Mouse (Mus musculus) intestine, postnatal 0 days (tissue): ENCODE data around the gene Wee2. TPM values are rescaled to one million over a fixed set of nuclear protein-coding genes. Genes with fewer than 3 reads are reported as not detected.
A peak's percentile ranks its signal among the peaks of the same experiment; 100 is the strongest.

ENCODE experiments used
- ATAC-seq: fragments of 200-750 bp; cut with Nextera tagmentation; 2 replicates; pipeline ENCODE4 v1.8.0; 2017; ENCODE audit warnings: mild to moderate bottlenecking, moderate TSS enrichment, moderate library complexity
- H3K27ac ChIP-seq: fragments of 300-500 bp; sonication (generic); 2 replicates; pipeline ENCODE4 v1.5.1; 2014; ENCODE audit warnings: mild to moderate bottlenecking, low read depth, low read length, moderate library complexity
- H3K27me3 ChIP-seq: fragments of 300-500 bp; sonication (generic); replicated peaks from 2 replicates; pipeline ENCODE4 v1.6.1; 2014; ENCODE audit warnings: low read length, mixed read lengths; ENCODE audit not compliant: control insufficient read depth, insufficient read depth
- H3K36me3 ChIP-seq: fragments of 300-500 bp; sonication (generic); 2 replicates; pipeline ENCODE4 v1.6.1; 2014; ENCODE audit warnings: mild to moderate bottlenecking, moderate library complexity; ENCODE audit not compliant: control insufficient read depth, insufficient read depth
- H3K4me1 ChIP-seq: fragments of 300-500 bp; sonication (generic); replicated peaks from 2 replicates; pipeline ENCODE4 v1.6.1; 2014; ENCODE audit warnings: antibody characterized with exemption, low read length, mixed read lengths; ENCODE audit not compliant: control insufficient read depth, insufficient read depth
- H3K4me2 ChIP-seq: fragments of 300-500 bp; sonication (generic); replicated peaks from 2 replicates; pipeline ENCODE4 v1.6.1; 2014; ENCODE audit warnings: low read depth, mild to moderate bottlenecking, moderate library complexity
- H3K4me3 ChIP-seq: fragments of 300-500 bp; sonication (generic); 2 replicates; pipeline ENCODE4 v1.5.1; 2014; ENCODE audit warnings: low read depth, low read length
- H3K9ac ChIP-seq: fragments of 300-500 bp; sonication (generic); 2 replicates; pipeline ENCODE4 v1.6.1; 2014; ENCODE audit warnings: mild to moderate bottlenecking, low read depth, low read length
- H3K9me3 ChIP-seq: fragments of 300-500 bp; sonication (generic); 2 replicates; pipeline ENCODE4 v1.6.1; 2016; ENCODE audit warnings: mixed run types; ENCODE audit not compliant: control insufficient read depth
- CTCF ChIP-seq: sonication (generic); IDR thresholded peaks from 2 replicates; pipeline ENCODE4 v1.5.1; 2016; ENCODE audit warnings: low read depth, mild to moderate bottlenecking, control low read depth, antibody characterized with exemption, moderate library complexity
- WGBS: fragments of 180-500 bp; shearing (Covaris S2); extraction: QIAGEN DNeasy Blood & Tissue Kit; methylation state at CpG from one replicate; pipeline ENCODE4 v1.1.7; 2014; 5-methylcytosine and 5-hydroxymethylcytosine counted together
- polyA plus RNA-seq: library from polyadenylated mRNA; unstranded; fragments of >200 nt; fragmentation: Nextera tagmentation; extraction: Ambion mirVana; gene quantifications from 2 replicates; pipeline ENCODE4 v1.2.1, GENCODE M21; 2015

The Wee2 gene
- not detected in 2 replicates for polyA plus RNA-seq

GRCm38 (mm10) chr6:40438936-40439335 lies at the start of gene Wee2:
Wee2 (plus strand) TSS chr6:40439088.
- H3K36me3 ChIP-seq, result no peaks in the 10 kb centered on the region
- no peak within 1 kb of the TSS for H3K27ac ChIP-seq
- no peaks in the 10 kb centered on the region for H3K9me3 ChIP-seq
- no peak for ATAC-seq
- no peak for TF ChIP-seq CTCF
- WGBS, result 74% methylated on average over 5 of the region's 5 CpGs
- peaks cover 20% of the 10 kb centered on the region; the same call in 1 of the 2 replicates for H3K27me3 ChIP-seq
- no peaks in the 10 kb centered on the region for H3K4me1 ChIP-seq
- no peak within 1 kb of the TSS for H3K9ac ChIP-seq
- no peak within 1 kb of the TSS for H3K4me3 ChIP-seq
- no peak within 1 kb of the TSS for H3K4me2 ChIP-seq

GRCm38 (mm10) chr6:40390975-40391374 lies 47.9 kb upstream of the Wee2 start:
- no peaks in the 10 kb centered on the region for H3K27me3 ChIP-seq
- no peak overlapping the region for H3K4me3 ChIP-seq
- no peaks in the 10 kb centered on the region for H3K4me1 ChIP-seq
- H3K9ac ChIP-seq, result no peak overlapping the region
- no peak overlapping the region for H3K4me2 ChIP-seq
- TF ChIP-seq CTCF, result peak; percentile 37
- no peak for ATAC-seq
- no peak overlapping the region for H3K27ac ChIP-seq
- no peaks in the 10 kb centered on the region for H3K9me3 ChIP-seq
- WGBS, result 88% methylated on average over 1 of the region's 1 CpGs
- H3K36me3 ChIP-seq, result no peaks in the 10 kb centered on the region

- Histone ChIP-seq H3K4me2 (no peak overlapping the region), H3K27me3 (no peaks in the 10 kb centered on the region), H3K36me3 (peaks cover 8% of the 10 kb centered on the region; the same call in 1 of the 2 replicates), H3K9ac (no peak overlapping the region), H3K4me3 (no peak overlapping the region), H3K9me3 (no peaks in the 10 kb centered on the region), H3K27ac (no peak overlapping the region), H3K4me1 (no peaks in the 10 kb centered on the region)
- TF ChIP-seq CTCF, result peak; percentile 90
- WGBS, result 37% methylated on average over 3 of the region's 3 CpGs
- ATAC-seq, result peak; percentile 45; the same call in 1 of the 2 replicates
These were observed 45.7 kb upstream of the Wee2 start for GRCm38 (mm10) chr6:40393213-40393612.

DNA sequence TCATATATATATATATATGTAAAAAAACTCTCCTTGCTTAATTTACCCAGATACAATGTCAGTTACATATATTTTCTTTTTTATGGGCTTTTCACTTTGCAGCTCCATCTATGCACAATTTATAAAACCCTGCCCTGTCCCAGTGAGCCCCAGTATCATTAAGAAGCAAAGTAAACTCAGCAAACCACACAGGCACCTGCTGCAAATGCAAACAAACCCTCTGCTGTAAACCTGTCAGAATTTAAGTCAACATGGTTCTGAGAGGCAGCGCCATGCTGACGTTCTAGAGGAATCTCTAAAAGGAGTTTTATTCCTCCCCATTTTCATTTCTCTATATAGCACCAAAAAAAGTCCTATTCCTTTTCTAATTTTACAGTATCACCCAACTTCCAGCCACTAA lies 36.9 kb upstream of the Wee2 start:
- no peak for ATAC-seq
- H3K27ac ChIP-seq, result no peak overlapping the region
- TF ChIP-seq CTCF, result no peak
- H3K27me3 ChIP-seq, result no peaks in the 10 kb centered on the region
- H3K9ac ChIP-seq, result no peak overlapping the region
- H3K9me3 ChIP-seq, result no peaks in the 10 kb centered on the region
- no peak overlapping the region for H3K4me3 ChIP-seq
- no peaks in the 10 kb centered on the region for H3K4me1 ChIP-seq
- H3K4me2 ChIP-seq, result no peak overlapping the region
- H3K36me3 ChIP-seq, result peaks cover 31% of the 10 kb centered on the region
- 36% methylated on average over 2 of the region's 2 CpGs for WGBS

GRCm38 (mm10) chr6:40403640-40404285 lies 35.1 kb upstream of the Wee2 start:
- Histone ChIP-seq H3K4me3 (no peak overlapping the region), H3K36me3 (peaks cover 35% of the 10 kb centered on the region), H3K4me1 (no peaks in the 10 kb centered on the region), H3K27ac (peak overlapping the region; percentile 46), H3K9ac (no peak overlapping the region), H3K4me2 (no peak overlapping the region), H3K9me3 (no peaks in the 10 kb centered on the region), H3K27me3 (no peaks in the 10 kb centered on the region)
- peak; percentile 52; the same call in 1 of the 2 replicates for ATAC-seq
- TF ChIP-seq CTCF, result no peak
- WGBS, result 81% methylated on average over 4 of the region's 4 CpGs

DNA sequence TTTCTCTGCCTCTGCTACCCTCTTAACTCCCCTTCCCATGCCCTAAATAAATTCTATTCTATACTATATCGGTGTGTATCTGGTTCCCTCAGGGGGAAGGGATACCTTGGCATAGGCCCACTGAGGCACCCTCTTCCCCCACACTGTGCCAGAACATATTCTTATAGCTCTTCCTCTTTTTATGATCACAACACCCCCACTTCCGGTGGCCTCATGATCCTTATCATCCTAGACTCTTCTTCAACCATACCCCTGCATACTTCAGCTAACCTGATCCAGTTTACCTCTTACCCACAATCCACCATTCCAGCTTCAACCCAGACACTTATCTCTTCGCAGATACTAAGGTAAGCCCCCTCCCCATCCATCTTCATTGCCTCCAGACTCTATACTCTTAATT lies 27.8 kb upstream of the Wee2 start:
- no peak overlapping the region for H3K4me3 ChIP-seq
- H3K9ac ChIP-seq, result no peak overlapping the region
- ATAC-seq, result no peak
- WGBS, result 87% methylated on average over 3 of the region's 3 CpGs
- no peak for TF ChIP-seq CTCF
- no peak overlapping the region for H3K27ac ChIP-seq
- H3K4me1 ChIP-seq, result no peaks in the 10 kb centered on the region
- H3K9me3 ChIP-seq, result no peaks in the 10 kb centered on the region
- peaks cover 25% of the 10 kb centered on the region for H3K36me3 ChIP-seq
- no peak overlapping the region for H3K4me2 ChIP-seq
- no peaks in the 10 kb centered on the region for H3K27me3 ChIP-seq
